Mouse (Mus musculus) midbrain, postnatal 0 days (tissue): ENCODE results near the gene 4930415O20Rik. TPM values are rescaled to one million over a fixed set of nuclear protein-coding genes. Genes with fewer than 3 reads are reported as not detected.

Source experiments
- ATAC-seq: fragments of 200-750 bp; cut with Nextera tagmentation; 2 replicates; pipeline ENCODE4 v1.8.0; 2017; ENCODE audit warnings: moderate number of reproducible peaks, mild to moderate bottlenecking, moderate TSS enrichment, moderate library complexity; ENCODE audit not compliant: low FRiP score
- DNase-seq: peaks from one replicate; pipeline ENCODE4 v3.0.0-alpha.2; 2015; ENCODE audit warnings: low spot score
- H3K27ac ChIP-seq: fragments of 300-500 bp; sonication (generic); 2 replicates; pipeline ENCODE4 v1.5.1; 2014; ENCODE audit warnings: low read depth, mild to moderate bottlenecking, low read length, mixed read lengths
- H3K27me3 ChIP-seq: fragments of 300-500 bp; sonication (generic); 2 replicates; pipeline ENCODE4 v1.6.1; 2014; ENCODE audit warnings: low read length, control low read depth, mixed read lengths; ENCODE audit not compliant: insufficient read depth
- H3K36me3 ChIP-seq: fragments of 300-500 bp; sonication (generic); 2 replicates; pipeline ENCODE4 v1.6.1; 2014; ENCODE audit warnings: low read length, control low read depth, mixed read lengths; ENCODE audit not compliant: insufficient read depth
- H3K4me1 ChIP-seq: fragments of 300-500 bp; sonication (generic); 2 replicates; pipeline ENCODE4 v1.6.1; 2014; ENCODE audit warnings: mild to moderate bottlenecking, control low read depth, antibody characterized with exemption, low read length, mixed read lengths; ENCODE audit not compliant: insufficient read depth
- H3K4me2 ChIP-seq: fragments of 300-500 bp; sonication (generic); 2 replicates; pipeline ENCODE4 v1.6.1; 2014; ENCODE audit warnings: low read depth, mild to moderate bottlenecking, low read length, mixed read lengths; ENCODE audit not compliant: poor library complexity, severe bottlenecking
- H3K4me3 ChIP-seq: fragments of 300-500 bp; sonication (generic); 2 replicates; pipeline ENCODE4 v1.5.1; 2014; ENCODE audit warnings: low read depth, mild to moderate bottlenecking, low read length, moderate library complexity
- H3K9ac ChIP-seq: fragments of 300-500 bp; sonication (generic); replicated peaks from 2 replicates; pipeline ENCODE4 v1.6.1; 2014; ENCODE audit warnings: mild to moderate bottlenecking, low read length, moderate library complexity, mixed read lengths; ENCODE audit not compliant: poor library complexity, severe bottlenecking
- H3K9me3 ChIP-seq: fragments of 300-500 bp; sonication (generic); 2 replicates; pipeline ENCODE4 v1.6.1; 2016; ENCODE audit warnings: low read length, control low read depth
- CTCF ChIP-seq: IDR thresholded peaks from 2 replicates; pipeline ENCODE4 v1.5.1; 2016; ENCODE audit warnings: antibody characterized with exemption, mild to moderate bottlenecking
- WGBS: fragments of 180-500 bp; shearing (Covaris S2); extraction: QIAGEN DNeasy Blood & Tissue Kit; methylation state at CpG from one replicate; pipeline ENCODE4 v1.1.7; 2014; 5-methylcytosine and 5-hydroxymethylcytosine counted together
- polyA plus RNA-seq: library from polyadenylated mRNA; unstranded; fragments of >200 nt; fragmentation: Nextera tagmentation; extraction: Ambion mirVana; gene quantifications from 2 replicates; pipeline ENCODE4 v1.2.1, GENCODE M21; 2015
- total RNA-seq: library from RNA; depleted of rRNA; stranded (reverse); fragments of >200 nt; gene quantifications from 2 replicates; pipeline ENCODE4 v1.2.3, GENCODE M21; 2014

4930415O20Rik gene
- total and polyA plus RNA-seq, 2 experiments from 2014 or later, result 0.31 to 0.82 TPM

GRCm38 (mm10) chr15:98626078-98626477 lies 55.3 kb downstream of the 4930415O20Rik start:
- no peak overlapping the region for H3K27ac ChIP-seq
- H3K27me3 ChIP-seq, result no peaks in the 10 kb centered on the region
- 19% methylated on average over 8 of the region's 8 CpGs for WGBS
- H3K36me3 ChIP-seq, result no peaks in the 10 kb centered on the region
- H3K4me2 ChIP-seq, result no peak overlapping the region
- H3K4me1 ChIP-seq, result peaks cover 8% of the 10 kb centered on the region; the same call in 1 of the 2 replicates
- DNase-seq, result no peak
- no peaks in the 10 kb centered on the region for H3K9me3 ChIP-seq
- no peak for ATAC-seq
- H3K9ac ChIP-seq, result no peak overlapping the region
- TF ChIP-seq CTCF, result no peak
- H3K4me3 ChIP-seq, result no peak overlapping the region

- H3K4me2 ChIP-seq, result no peak overlapping the region
- peaks cover 8% of the 10 kb centered on the region; the same call in 1 of the 2 replicates for H3K4me1 ChIP-seq
- no peaks in the 10 kb centered on the region for H3K27me3 ChIP-seq
- ATAC-seq (no peak), DNase-seq (no peak)
- no peaks in the 10 kb centered on the region for H3K9me3 ChIP-seq
- H3K9ac ChIP-seq, result no peak overlapping the region
- 0 out of 2 replicates have a peak, but pooled peaks have one; percentile 3 for TF ChIP-seq CTCF
- H3K36me3 ChIP-seq, result no peaks in the 10 kb centered on the region
- WGBS, result 77% methylated on average over 7 of the region's 7 CpGs
- no peak overlapping the region for H3K27ac ChIP-seq
- H3K4me3 ChIP-seq, result no peak overlapping the region
Observed at GRCm38 (mm10) chr15:98626487-98627212, 55.8 kb downstream of the 4930415O20Rik start.

GRCm38 (mm10) chr15:98628589-98629254 lies 57.9 kb downstream of the 4930415O20Rik start:
- Histone ChIP-seq H3K9me3 (no peaks in the 10 kb centered on the region), H3K27ac (peak overlapping the region; percentile 38; the same call in 1 of the 2 replicates), H3K9ac (peak overlapping the region; percentile 14; the same call in 1 of the 2 replicates), H3K36me3 (no peaks in the 10 kb centered on the region), H3K4me2 (peak overlapping the region; percentile 33), H3K4me3 (no peak overlapping the region), H3K27me3 (no peaks in the 10 kb centered on the region), H3K4me1 (peaks cover 8% of the 10 kb centered on the region; the same call in 1 of the 2 replicates)
- 9% methylated on average over 20 of the region's 20 CpGs for WGBS
- TF ChIP-seq CTCF, result no peak
- ATAC-seq, result peak; percentile 25; the same call in 1 of the 2 replicates
- DNase-seq, result peak; percentile 54

GRCm38 (mm10) chr15:98629464-98629863 lies 58.7 kb downstream of the 4930415O20Rik start:
- H3K36me3 ChIP-seq, result no peaks in the 10 kb centered on the region
- H3K4me1 ChIP-seq, result peaks cover 8% of the 10 kb centered on the region; the same call in 1 of the 2 replicates
- no peak for DNase-seq
- no peak for TF ChIP-seq CTCF
- 60% methylated on average over 6 of the region's 6 CpGs for WGBS
- H3K4me3 ChIP-seq, result no peak overlapping the region
- no peak overlapping the region for H3K9ac ChIP-seq
- no peaks in the 10 kb centered on the region for H3K9me3 ChIP-seq
- no peak for ATAC-seq
- no peaks in the 10 kb centered on the region for H3K27me3 ChIP-seq
- no peak overlapping the region for H3K27ac ChIP-seq
- H3K4me2 ChIP-seq, result no peak overlapping the region

- H3K4me3 ChIP-seq, result peak within 1 kb of the TSS; percentile 68
- H3K27ac ChIP-seq, result peak within 1 kb of the TSS; percentile 98; the same call in 1 of the 2 replicates
- H3K4me2 ChIP-seq, result peak within 1 kb of the TSS; percentile 88
- no peak for TF ChIP-seq CTCF
- peaks cover 8% of the 10 kb centered on the region; the same call in 1 of the 2 replicates for H3K4me1 ChIP-seq
- H3K9me3 ChIP-seq, result no peaks in the 10 kb centered on the region
- no peak for ATAC-seq
- DNase-seq, result no peak
- whole genome bisulfite sequencing, result 41% methylated on average over 4 of the region's 4 CpGs
- H3K9ac ChIP-seq, result peak within 1 kb of the TSS; percentile 93; the same call in 1 of the 2 replicates
- H3K27me3 ChIP-seq, result no peaks in the 10 kb centered on the region
- no peaks in the 10 kb centered on the region for H3K36me3 ChIP-seq
Observed at GRCm38 (mm10) chr15:98630540-98630939, 59.7 kb downstream of the 4930415O20Rik start, which contains the start of gene Cacnb3. Cacnb3 (plus strand) TSS chr15:98630840.
